Mouse (Mus musculus) small intestine, adult 2 months (tissue): Measurements from ENCODE around the gene Rai1. TPM values are rescaled to one million over a fixed set of nuclear protein-coding genes. Genes with fewer than 3 reads are reported as not detected.

Source experiments
- H3K27ac ChIP-seq: fragments of 200-500 bp; 2 replicates; pipeline ENCODE4 v1.5.1; 2012; ENCODE audit warnings: low read depth, low read length, control low read depth, inconsistent platforms; ENCODE audit not compliant: insufficient read depth
- H3K27me3 ChIP-seq: fragments of 200-500 bp; 2 replicates; pipeline ENCODE4 v1.6.1; 2012; ENCODE audit warnings: mild to moderate bottlenecking, moderate library complexity, low read length, inconsistent platforms; ENCODE audit not compliant: control insufficient read depth, insufficient read depth
- H3K36me3 ChIP-seq: fragments of 200-500 bp; 2 replicates; pipeline ENCODE4 v1.6.1; 2012; ENCODE audit warnings: mild to moderate bottlenecking, low read length, control low read depth, inconsistent platforms; ENCODE audit not compliant: control insufficient read depth, insufficient read depth
- H3K4me1 ChIP-seq: fragments of 200-500 bp; 2 replicates; pipeline ENCODE4 v1.6.1; 2012; ENCODE audit warnings: low read length, inconsistent platforms, mixed read lengths; ENCODE audit not compliant: control insufficient read depth, insufficient read depth, insufficient read length
- H3K4me3 ChIP-seq: fragments of 200-500 bp; 2 replicates; pipeline ENCODE4 v1.5.1; 2012; ENCODE audit warnings: low read depth, mild to moderate bottlenecking, control low read depth, inconsistent platforms, low read length, moderate library complexity
- CTCF ChIP-seq: fragments of 200-500 bp; IDR thresholded peaks from 2 replicates; pipeline ENCODE4 v1.5.1; 2012; ENCODE audit warnings: low read depth, mild to moderate bottlenecking, control low read depth, inconsistent platforms, low read length, moderate library complexity, mixed read lengths; ENCODE audit not compliant: insufficient replicate concordance, insufficient read length; ENCODE audit errors: extremely low read depth
- POLR2A ChIP-seq: fragments of 200-500 bp; IDR thresholded peaks from 2 replicates; pipeline ENCODE4 v1.6.1; 2012; ENCODE audit warnings: low read depth, mild to moderate bottlenecking, control low read depth, inconsistent platforms, low read length, moderate library complexity
- WGBS: fragments of 180-500 bp; shearing (Covaris S2); methylation state at CpG from one replicate; pipeline ENCODE4 v1.1.7; 2018; 5-methylcytosine and 5-hydroxymethylcytosine counted together
- polyA plus RNA-seq: library from polyadenylated mRNA; depleted of rRNA; stranded (reverse); fragments of >200 nt; gene quantifications from 2 replicates; pipeline ENCODE4 v1.2.3, GENCODE M21; 2012

The Rai1 gene
- polyA plus RNA-seq, 1 experiment: 24.3 TPM

DNA sequence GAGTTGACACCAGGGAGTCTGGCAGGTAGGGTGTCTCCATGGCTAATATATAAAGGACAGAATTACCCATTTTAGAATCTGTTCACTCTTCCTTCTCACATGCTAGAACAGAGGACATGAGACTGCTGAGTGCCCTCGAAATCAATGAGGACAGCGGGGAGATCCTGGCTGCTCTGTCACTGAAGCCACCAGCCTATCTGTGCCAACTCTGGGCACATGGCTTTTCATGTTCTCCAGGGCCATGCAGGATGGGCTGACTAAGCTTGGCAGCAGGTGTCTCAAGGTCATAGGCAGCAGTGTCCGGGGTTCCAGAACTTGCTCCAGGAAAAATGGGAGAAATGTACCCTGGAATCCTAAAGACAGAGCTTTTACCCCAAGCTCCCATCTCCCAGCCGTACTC lies 37.2 kb upstream of the Rai1 start:
- Histone ChIP-seq H3K27me3 (no peaks in the 10 kb centered on the region), H3K4me3 (no peak overlapping the region), H3K4me1 (no peaks in the 10 kb centered on the region), H3K27ac (no peak overlapping the region), H3K36me3 (no peaks in the 10 kb centered on the region)
- TF ChIP-seq CTCF: no peak
- no peak for TF ChIP-seq POLR2A
- 86% methylated on average over 4 of the region's 4 CpGs for WGBS

DNA sequence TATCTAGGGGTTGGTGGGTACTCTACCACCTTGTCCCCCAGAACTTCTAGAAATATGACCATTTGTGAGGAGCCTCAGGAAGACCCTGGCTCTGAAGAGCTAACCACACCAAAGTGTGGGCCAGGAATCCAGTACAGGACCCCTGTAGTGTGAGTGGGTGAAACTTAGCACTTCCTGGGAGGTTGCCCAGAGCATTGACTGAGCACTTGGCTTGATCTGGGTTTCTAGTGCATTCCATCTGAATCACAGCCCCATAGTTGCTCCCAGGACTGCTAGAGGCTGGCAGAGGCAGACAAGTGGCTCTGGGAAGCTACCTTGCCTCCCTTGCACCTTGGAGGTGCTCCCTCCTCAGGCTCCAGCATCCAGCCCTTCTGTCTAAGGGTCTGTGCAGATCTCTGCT lies 36.2 kb upstream of the Rai1 start:
- no peaks in the 10 kb centered on the region for H3K27me3 ChIP-seq
- TF ChIP-seq CTCF (no peak), POLR2A (no peak)
- H3K4me1 ChIP-seq: no peaks in the 10 kb centered on the region
- no peak overlapping the region for H3K27ac ChIP-seq
- H3K4me3 ChIP-seq: no peak overlapping the region
- no peaks in the 10 kb centered on the region for H3K36me3 ChIP-seq

DNA sequence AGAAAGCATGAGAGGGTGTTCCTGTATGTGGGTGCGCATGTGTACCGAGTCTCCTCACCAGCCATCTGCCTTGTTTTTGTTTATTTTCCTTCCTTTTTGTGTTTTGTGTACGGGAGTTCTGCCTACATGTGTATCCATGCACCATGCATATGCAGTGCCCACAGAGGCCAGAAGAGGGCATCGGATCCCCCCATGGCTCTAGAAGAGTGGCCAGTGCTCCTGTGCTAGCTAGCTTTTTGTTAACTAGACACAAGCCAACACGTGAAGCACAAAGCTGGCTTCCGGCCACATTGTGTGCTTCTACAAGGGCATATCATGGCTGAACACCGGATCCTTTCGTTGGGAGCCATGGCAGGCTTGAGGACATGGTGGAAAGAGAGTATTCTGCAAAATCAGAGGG lies 34.2 kb upstream of the Rai1 start:
- Histone ChIP-seq H3K4me1 (no peaks in the 10 kb centered on the region), H3K36me3 (no peaks in the 10 kb centered on the region), H3K4me3 (no peak overlapping the region), H3K27me3 (no peaks in the 10 kb centered on the region), H3K27ac (no peak overlapping the region)
- WGBS: 47% methylated on average over 8 of the region's 8 CpGs
- TF ChIP-seq POLR2A (no peak), CTCF (peak; percentile 50; the same call in 1 of the 2 replicates)

DNA sequence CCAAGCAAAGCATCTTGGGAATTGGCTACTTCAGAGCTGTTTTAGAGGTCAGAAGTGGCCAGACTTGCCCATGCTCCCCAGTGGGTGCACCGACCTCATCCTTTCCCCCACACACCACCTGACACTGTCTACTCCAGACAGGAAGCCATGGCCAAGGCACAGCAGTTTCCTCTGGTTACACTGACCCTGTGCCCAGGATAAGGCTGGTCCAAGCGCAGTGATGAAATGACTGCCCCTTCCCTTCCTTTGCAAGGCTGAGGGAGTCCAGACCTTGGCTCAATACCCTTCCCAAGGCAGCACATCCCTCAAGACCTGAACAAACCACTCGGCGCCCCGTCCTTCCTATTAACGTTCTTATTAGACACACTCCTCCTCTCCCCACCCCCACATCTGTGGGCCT lies 33.6 kb upstream of the Rai1 start:
- WGBS: 84% methylated on average over 6 of the region's 6 CpGs
- TF ChIP-seq POLR2A: no peak
- TF ChIP-seq CTCF: no peak
- H3K36me3 ChIP-seq: no peaks in the 10 kb centered on the region
- no peak overlapping the region for H3K4me3 ChIP-seq
- no peaks in the 10 kb centered on the region for H3K27me3 ChIP-seq
- H3K4me1 ChIP-seq: no peaks in the 10 kb centered on the region
- H3K27ac ChIP-seq: no peak overlapping the region

DNA sequence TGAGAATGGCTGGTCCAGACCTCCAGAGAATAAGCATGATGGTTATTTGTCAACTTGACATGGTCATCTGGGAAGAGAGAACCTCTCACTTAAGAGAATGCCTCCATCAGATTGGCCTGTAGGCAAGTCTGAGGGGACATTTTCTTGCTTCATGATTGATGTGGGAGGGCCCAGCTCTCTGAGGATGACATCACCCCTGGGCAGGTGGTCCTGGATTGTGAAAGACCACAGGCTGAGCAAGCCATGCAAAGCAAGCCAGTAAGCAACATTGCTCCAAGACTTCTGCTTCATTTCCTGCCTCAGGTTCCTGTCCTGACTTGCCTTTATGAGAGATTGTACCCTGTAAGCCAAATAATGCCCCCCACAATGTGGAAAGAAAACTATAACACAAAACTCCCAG lies 31.7 kb upstream of the Rai1 start:
- Histone ChIP-seq H3K36me3 (no peaks in the 10 kb centered on the region), H3K4me1 (no peaks in the 10 kb centered on the region), H3K27me3 (no peaks in the 10 kb centered on the region), H3K4me3 (no peak overlapping the region), H3K27ac (no peak overlapping the region)
- TF ChIP-seq POLR2A (no peak), CTCF (no peak)

DNA sequence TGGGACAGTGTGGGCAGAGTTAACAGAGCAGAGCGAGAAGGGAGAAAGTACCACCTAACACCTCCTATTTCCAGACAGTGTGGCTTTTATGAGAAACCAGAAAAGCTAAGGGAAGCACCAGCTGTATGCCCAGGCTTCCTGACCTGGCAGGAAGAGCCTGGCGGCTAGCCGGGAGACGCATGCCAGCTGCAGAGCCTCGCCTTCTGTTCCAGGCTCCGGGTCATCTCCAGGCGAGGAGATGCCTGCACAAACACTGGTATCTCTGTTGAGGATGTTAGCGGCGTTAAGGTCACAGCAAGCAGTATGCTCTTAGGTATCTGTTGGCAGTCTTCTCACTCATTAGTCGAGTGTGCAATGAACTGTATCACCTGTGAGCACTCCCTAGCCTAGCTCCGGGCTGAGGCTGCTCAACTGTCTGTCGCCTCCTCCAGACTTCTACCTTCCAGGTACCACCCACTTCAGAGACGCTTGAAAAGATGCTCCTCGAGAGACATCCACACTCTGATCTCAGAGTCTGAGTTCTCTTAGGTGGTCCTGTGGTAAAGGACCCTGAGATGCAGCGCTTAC lies 30.8 kb upstream of the Rai1 start:
- Histone ChIP-seq H3K36me3 (no peaks in the 10 kb centered on the region), H3K27me3 (no peaks in the 10 kb centered on the region), H3K27ac (no peak overlapping the region), H3K4me1 (no peaks in the 10 kb centered on the region), H3K4me3 (no peak overlapping the region)
- 43% methylated on average over 15 of the region's 15 CpGs for WGBS
- TF ChIP-seq POLR2A (no peak), CTCF (no peak)

DNA sequence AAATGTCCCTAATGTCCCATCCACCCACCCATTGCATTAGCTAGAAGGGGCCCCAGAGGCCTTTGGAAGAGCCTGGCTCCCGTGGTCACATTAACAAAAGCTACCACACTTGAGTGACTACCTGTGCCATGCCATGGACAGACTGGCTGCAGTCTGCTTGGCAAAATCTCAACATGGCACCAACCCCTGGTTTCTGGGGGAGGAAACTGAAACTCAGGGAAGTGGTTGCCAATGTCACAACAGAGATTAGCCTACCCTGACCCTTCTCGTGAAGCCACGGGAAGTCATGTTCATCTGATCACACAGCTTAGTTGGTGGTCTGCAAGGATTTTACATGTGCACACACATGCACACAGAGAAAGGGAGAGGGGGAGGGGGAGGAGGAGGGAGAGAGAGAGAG lies 28.6 kb upstream of the Rai1 start:
- TF ChIP-seq POLR2A (no peak), CTCF (no peak)
- H3K4me3 ChIP-seq: no peak overlapping the region
- H3K27me3 ChIP-seq: no peaks in the 10 kb centered on the region
- no peaks in the 10 kb centered on the region for H3K36me3 ChIP-seq
- H3K4me1 ChIP-seq: no peaks in the 10 kb centered on the region
- H3K27ac ChIP-seq: no peak overlapping the region
- WGBS: 80% methylated on average over 3 of the region's 3 CpGs

DNA sequence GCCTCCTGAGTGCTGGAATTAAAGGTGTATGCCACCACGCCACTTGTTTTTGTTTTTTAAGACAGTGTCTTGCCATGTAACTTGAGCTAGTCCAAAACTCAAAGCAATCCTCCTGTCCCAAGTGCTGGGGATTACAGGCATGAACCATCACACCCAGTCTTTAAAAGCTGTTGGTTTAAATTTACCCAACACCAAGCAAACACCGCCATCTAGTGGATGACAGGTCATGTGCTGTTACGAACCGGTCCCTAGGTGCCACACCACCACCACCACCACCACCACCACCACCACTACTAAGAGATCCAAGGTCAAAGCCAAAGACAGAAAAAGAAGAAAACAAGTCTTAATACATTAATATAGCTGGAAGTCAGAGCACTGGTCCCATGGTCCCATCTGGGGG lies 28.0 kb upstream of the Rai1 start:
- TF ChIP-seq POLR2A (no peak), CTCF (peak; percentile 65; the same call in 1 of the 2 replicates)
- WGBS: 18% methylated on average over 4 of the region's 4 CpGs

More for the DNA sequence above, 28.0 kb upstream of the Rai1 start:
- Histone ChIP-seq H3K27me3 (no peaks in the 10 kb centered on the region), H3K4me3 (no peak overlapping the region), H3K4me1 (no peaks in the 10 kb centered on the region), H3K36me3 (no peaks in the 10 kb centered on the region), H3K27ac (no peak overlapping the region)
